Mouse (Mus musculus) MEL (cell line): ENCODE results near the gene Vmn1r69. TPM values are rescaled to one million over a fixed set of nuclear protein-coding genes. Genes with fewer than 3 reads are reported as not detected.

Experiments
- DNase-seq: peaks from one replicate; pipeline ENCODE4 v3.0.0; 2011; ENCODE audit warnings: low read depth, low spot score
- H3K27ac ChIP-seq: 2 replicates; pipeline ENCODE4 v1.5.1; 2012; ENCODE audit warnings: low read depth, mild to moderate bottlenecking, control low read depth, low read length, moderate library complexity; ENCODE audit not compliant: control insufficient read depth
- H3K27me3 ChIP-seq, 2 experiments: fragments of 150-350 bp in 1 of 2; sonication (generic) in 1 of 2; 2 replicates each; pipeline ENCODE4 v1.6.1; 2012; ENCODE audit warnings: low read length in 2 of 2, mild to moderate bottlenecking in 2 of 2, improper control_type of control experiment in 1 of 2, moderate library complexity in 1 of 2; ENCODE audit not compliant: insufficient read depth in 2 of 2, control insufficient read depth in 1 of 2
- H3K36me3 ChIP-seq, 2 experiments: 2 replicates each; pipeline ENCODE4 v1.6.1; 2012 to 2014; ENCODE audit warnings: low read length in 2 of 2, improper control_type of control experiment in 1 of 2, inconsistent platforms in 1 of 2, mild to moderate bottlenecking in 1 of 2; ENCODE audit not compliant: insufficient read depth in 2 of 2, control insufficient read depth in 1 of 2
- H3K4me1 ChIP-seq, 2 experiments: fragments of 150-350 bp in 1 of 2; sonication (generic) in 1 of 2; 2 replicates each; pipeline ENCODE4 v1.6.1; 2012; ENCODE audit warnings: low read length in 2 of 2, improper control_type of control experiment in 1 of 2, mild to moderate bottlenecking in 1 of 2; ENCODE audit not compliant: insufficient read depth in 2 of 2, control insufficient read depth in 1 of 2
- H3K4me3 ChIP-seq, 2 experiments: fragments of 150-350 bp in 1 of 2; sonication (generic) in 1 of 2; 2 replicates each; pipeline ENCODE4 v1.5.1; 2012; ENCODE audit warnings: low read depth in 2 of 2, low read length in 2 of 2, mild to moderate bottlenecking in 2 of 2, moderate library complexity in 2 of 2, control low read depth in 1 of 2, improper control_type of control experiment in 1 of 2; ENCODE audit not compliant: control insufficient read depth in 1 of 2, insufficient read depth in 1 of 2
- H3K79me2 ChIP-seq: 2 replicates; pipeline ENCODE4 v1.6.1; 2012; ENCODE audit warnings: mild to moderate bottlenecking, low read length, moderate library complexity; ENCODE audit not compliant: control insufficient read depth, poor library complexity, insufficient read depth
- H3K9ac ChIP-seq: 2 replicates; pipeline ENCODE4 v1.6.1; 2012; ENCODE audit warnings: low read depth, mild to moderate bottlenecking, control low read depth, low read length, moderate library complexity; ENCODE audit not compliant: control insufficient read depth, poor library complexity, severe bottlenecking
- H3K9me3 ChIP-seq: fragments of 150-350 bp; sonication (generic); replicated peaks from 2 replicates; pipeline ENCODE4 v1.6.1; 2012; ENCODE audit warnings: mild to moderate bottlenecking, low read length, improper control_type of control experiment, moderate library complexity; ENCODE audit not compliant: insufficient read depth
- BHLHE40 ChIP-seq: IDR thresholded peaks from 2 replicates; pipeline ENCODE4 v1.6.1; 2012; ENCODE audit warnings: low read depth, mild to moderate bottlenecking, inconsistent platforms, low read length, improper control_type of control experiment, borderline replicate concordance
- CHD1 ChIP-seq: IDR thresholded peaks from 2 replicates; pipeline ENCODE4 v1.6.1; 2012; ENCODE audit warnings: low read depth, mild to moderate bottlenecking, inconsistent platforms, low read length, improper control_type of control experiment
- ETS1 ChIP-seq: IDR thresholded peaks from 2 replicates; pipeline ENCODE4 v1.6.1; 2012; ENCODE audit warnings: low read depth, mild to moderate bottlenecking, inconsistent platforms, low read length, improper control_type of control experiment, moderate library complexity
- GABPA ChIP-seq: IDR thresholded peaks from 2 replicates; pipeline ENCODE4 v1.6.1; 2012; ENCODE audit warnings: low read depth, mild to moderate bottlenecking, inconsistent platforms, low read length, improper control_type of control experiment, moderate library complexity
- HCFC1 ChIP-seq: IDR thresholded peaks from 2 replicates; pipeline ENCODE4 v1.6.1; 2012; ENCODE audit warnings: low read depth, mild to moderate bottlenecking, inconsistent platforms, low read length, improper control_type of control experiment, moderate library complexity
- JUND ChIP-seq: IDR thresholded peaks from 2 replicates; pipeline ENCODE4 v1.6.1; 2011; ENCODE audit warnings: low read depth, mild to moderate bottlenecking, improper control_type of control experiment, low read length
- KAT2A ChIP-seq: conservative IDR thresholded peaks from 2 replicates; pipeline ENCODE4 v1.6.1; 2012; ENCODE audit warnings: low read depth, low read length, improper control_type of control experiment, inconsistent platforms
- MAFK ChIP-seq: IDR thresholded peaks from 2 replicates; pipeline ENCODE4 v1.6.1; 2011; ENCODE audit warnings: low read depth, mild to moderate bottlenecking, low read length, improper control_type of control experiment, borderline replicate concordance
- MAX ChIP-seq: IDR thresholded peaks from 2 replicates; pipeline ENCODE4 v1.6.1; 2011; ENCODE audit warnings: low read length, improper control_type of control experiment
- MAZ ChIP-seq: IDR thresholded peaks from 2 replicates; pipeline ENCODE4 v1.6.1; 2012; ENCODE audit warnings: low read depth, mild to moderate bottlenecking, inconsistent platforms, low read length, improper control_type of control experiment
- MXI1 ChIP-seq: IDR thresholded peaks from 2 replicates; pipeline ENCODE4 v1.6.1; 2011; ENCODE audit warnings: mild to moderate bottlenecking, low read depth, low read length, improper control_type of control experiment
- MYC ChIP-seq: IDR thresholded peaks from 2 replicates; pipeline ENCODE4 v1.6.1; 2011; ENCODE audit warnings: low read depth, mild to moderate bottlenecking, low read length, improper control_type of control experiment, moderate library complexity
- NRF1 ChIP-seq: IDR thresholded peaks from 2 replicates; pipeline ENCODE4 v1.6.1; 2014; ENCODE audit warnings: low read depth, mild to moderate bottlenecking, inconsistent platforms, low read length, improper control_type of control experiment, moderate library complexity; ENCODE audit not compliant: poor library complexity, insufficient read depth, severe bottlenecking
- POLR2A ChIP-seq, 2 experiments: IDR thresholded peaks; 2 replicates each; pipeline ENCODE4 v1.6.1; 2011 to 2012; ENCODE audit warnings: low read length in 2 of 2, mild to moderate bottlenecking in 2 of 2, control low read depth in 1 of 2, improper control_type of control experiment in 1 of 2, low read depth in 1 of 2, moderate library complexity in 1 of 2; ENCODE audit not compliant: control insufficient read depth in 1 of 2, insufficient read depth in 1 of 2, poor library complexity in 1 of 2
- RAD21 ChIP-seq: IDR thresholded peaks from 2 replicates; pipeline ENCODE4 v1.6.1; 2011; ENCODE audit warnings: mild to moderate bottlenecking, low read depth, low read length, improper control_type of control experiment
- RCOR1 ChIP-seq: IDR thresholded peaks from 2 replicates; pipeline ENCODE4 v1.6.1; 2012; ENCODE audit warnings: low read depth, mild to moderate bottlenecking, inconsistent platforms, low read length, improper control_type of control experiment
- SMC3 ChIP-seq: IDR thresholded peaks from 2 replicates; pipeline ENCODE4 v1.6.1; 2011; ENCODE audit warnings: low read depth, low read length, improper control_type of control experiment
- TAL1 ChIP-seq: IDR thresholded peaks from 2 replicates; pipeline ENCODE4 v1.6.1; 2012; ENCODE audit warnings: mild to moderate bottlenecking, inconsistent platforms, low read length, moderate library complexity, mixed read lengths
- UBTF ChIP-seq: IDR thresholded peaks from 2 replicates; pipeline ENCODE4 v1.6.1; 2012; ENCODE audit warnings: low read depth, mild to moderate bottlenecking, inconsistent platforms, low read length, improper control_type of control experiment, moderate library complexity, borderline replicate concordance; ENCODE audit not compliant: insufficient read depth
- USF1 ChIP-seq: IDR thresholded peaks from 2 replicates; pipeline ENCODE4 v1.6.1; 2014; ENCODE audit warnings: low read depth, mild to moderate bottlenecking, inconsistent platforms, low read length, improper control_type of control experiment, moderate library complexity
- ZNF384 ChIP-seq: IDR thresholded peaks from 2 replicates; pipeline ENCODE4 v1.6.1; 2012; ENCODE audit warnings: low read depth, mild to moderate bottlenecking, inconsistent platforms, low read length, improper control_type of control experiment
- polyA plus RNA-seq, 2 experiments: library from polyadenylated mRNA; stranded (reverse) in 1 of 2; unstranded in 1 of 2; fragments of >175 nt in 1 of 2; fragments of >200 nt in 1 of 2; gene quantifications; 2 replicates each; pipeline versions ENCODE4 v1.2.1 to v1.2.4; 2012; ENCODE audit warnings: low replicate concordance in 2 of 2, low read depth in 1 of 2; ENCODE audit not compliant: insufficient read length in 2 of 2, insufficient read depth in 1 of 2, missing spikeins in 1 of 2
- total RNA-seq: library from RNA; depleted of rRNA; stranded (reverse); fragments of 300-350 nt; gene quantifications from 2 replicates; pipeline ENCODE4 v1.2.3, GENCODE M21; 2012; rRNA removed

Gene Vmn1r69
- not detected in 2 replicates for total RNA-seq
- not detected for polyA plus RNA-seq

DNA sequence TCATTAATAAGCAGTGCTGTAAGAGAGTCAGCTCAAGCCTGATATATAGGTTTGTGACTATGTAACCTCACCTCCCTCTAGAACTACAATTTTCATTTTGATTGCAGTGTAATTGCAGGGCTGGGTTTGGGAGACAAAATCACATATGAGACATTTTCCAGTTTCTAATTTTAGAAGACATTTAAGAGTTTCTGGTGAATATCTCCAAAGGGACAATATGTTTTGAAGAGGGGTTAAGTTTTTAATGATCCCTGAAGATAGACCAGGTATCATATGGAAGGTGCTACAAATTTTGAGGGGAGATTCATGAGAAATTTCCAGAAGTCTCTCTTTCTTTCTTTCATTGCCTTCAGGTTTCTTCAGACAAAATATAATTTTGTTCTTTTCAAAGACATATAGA is at the start of gene Vmn1r69:
TSS of gene Vmn1r69 (minus strand) at position 101 of the 400 bp plus-strand sequence.
- H3K27ac ChIP-seq: no peak within 1 kb of the TSS
- DNase-seq: no peak
- no peak for TF ChIP-seq MAZ
- no peak for TF ChIP-seq USF1
- no peak for TF ChIP-seq UBTF
- TF ChIP-seq JUND: no peak
- TF ChIP-seq MXI1: no peak
- no peak for TF ChIP-seq MYC
- TF ChIP-seq CHD1: no peak
- no peak for TF ChIP-seq RAD21
- TF ChIP-seq SMC3: no peak
- TF ChIP-seq ETS1: no peak
- no peak for TF ChIP-seq RCOR1
- no peak for TF ChIP-seq NRF1
- no peak for TF ChIP-seq TAL1
- TF ChIP-seq ZNF384: no peak
- no peak for TF ChIP-seq KAT2A
- TF ChIP-seq MAFK: no peak
- no peak for TF ChIP-seq POLR2A (IDR thresholded peaks at IDR 0.05; ENCODE audit: control insufficient read depth in 1 of 2, insufficient read depth in 1 of 2, low read depth in 1 of 2, low read length in 2 of 2, poor library complexity in 1 of 2)
- TF ChIP-seq HCFC1: no peak
- no peak for TF ChIP-seq GABPA
- no peaks in the 10 kb centered on the region for H3K27me3 ChIP-seq
- H3K9ac ChIP-seq: no peak within 1 kb of the TSS
- H3K36me3 ChIP-seq: no peaks in the 10 kb centered on the region
- H3K79me2 ChIP-seq: no peaks in the 10 kb centered on the region
- H3K4me1 ChIP-seq: no peaks in the 10 kb centered on the region
- H3K4me3 ChIP-seq: no peak within 1 kb of the TSS
- no peaks in the 10 kb centered on the region for H3K9me3 ChIP-seq

DNA sequence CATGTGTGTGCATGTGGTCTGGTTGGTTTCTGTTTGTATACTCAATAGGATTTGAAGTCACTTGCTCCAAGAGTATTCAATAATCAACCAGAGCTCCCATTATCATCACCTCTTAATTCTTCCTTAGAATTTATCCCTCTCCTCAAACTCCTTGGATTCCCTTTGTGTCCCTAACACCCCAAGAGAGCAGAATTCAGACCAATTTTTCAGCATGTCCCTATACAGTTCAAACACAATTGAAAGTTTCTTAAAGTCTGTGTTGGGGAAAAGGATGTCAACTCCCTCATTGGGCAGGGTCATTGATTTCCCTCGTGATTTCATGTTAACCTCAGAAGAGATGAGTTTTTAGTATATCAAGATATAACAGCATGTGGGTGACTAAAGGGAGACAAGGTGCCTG is 17.8 kb upstream of the Vmn1r69 start, which contains the start of gene Vmn1r70:
TSS of gene Vmn1r70 (plus strand) at position 301 of the 400 bp plus-strand sequence.
- H3K4me1 ChIP-seq: no peaks in the 10 kb centered on the region
- TF ChIP-seq TAL1 (no peak), MAX (no peak), HCFC1 (no peak), ETS1 (no peak), BHLHE40 (no peak)
- H3K9ac ChIP-seq: no peak within 1 kb of the TSS
- no peak within 1 kb of the TSS for H3K27ac ChIP-seq
- no peaks in the 10 kb centered on the region for H3K27me3 ChIP-seq
- H3K79me2 ChIP-seq: no peaks in the 10 kb centered on the region
- DNase-seq: no peak
- no peaks in the 10 kb centered on the region for H3K36me3 ChIP-seq
- no peak within 1 kb of the TSS for H3K4me3 ChIP-seq
- no peaks in the 10 kb centered on the region for H3K9me3 ChIP-seq
